In the genomic region with DNA sequence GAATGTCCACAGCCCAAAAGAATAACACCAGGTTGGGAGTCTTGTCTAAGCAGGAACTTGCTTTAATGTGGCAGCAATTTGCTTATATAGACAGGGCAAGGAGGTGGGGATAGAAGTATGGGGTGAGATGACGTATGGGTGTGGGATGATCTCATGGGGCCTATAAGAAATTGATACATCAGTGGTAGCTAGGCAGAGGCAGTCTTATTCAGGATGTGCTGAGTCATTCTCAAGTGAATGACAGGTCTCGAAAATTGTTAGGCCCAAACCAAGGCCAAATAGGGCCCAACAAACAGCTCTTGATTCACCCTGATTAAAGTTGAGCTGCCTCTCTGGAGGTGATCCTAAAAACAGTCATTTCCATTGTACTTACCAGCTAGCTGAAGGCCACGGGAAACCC, we compare ENCODE assay signal across 26 mouse cellular contexts.
A peak's percentile ranks its signal among the peaks of the same experiment; 100 is the strongest.
DNase-seq lines count a peak whose midpoint lies in the region; ATAC-seq and TF ChIP-seq lines count a peak whose summit lies in the region.
"Had no signal": no experiment of that assay in that cellular context is flagged by ENCODE, and none has a peak within 500 bp of the region (broad histone marks: within the 10 kb centered on the region; RNA-seq: fewer than 3 reads in every experiment).

No protein-coding gene starts in this region.

- TF ChIP-seq EP300 in CH12.LX (IDR thresholded peaks at IDR 0.05; ENCODE audit: low read length) (no peak), MEL (IDR thresholded peaks at IDR 0.05; ENCODE audit: low read depth in 1 of 2, low read length in 2 of 2) (no peak)

- TF ChIP-seq RAD21 in CH12.LX (IDR thresholded peaks at IDR 0.05; ENCODE audit: low read depth, low read length) (no peak), MEL (IDR thresholded peaks at IDR 0.05; ENCODE audit: low read depth, low read length) (no peak)

- H3K4me1 ChIP-seq in CH12.LX (ENCODE audit: control insufficient read depth in 1 of 2, insufficient read depth in 2 of 2) (peaks cover 19 to 57% of the 10 kb centered on the region in 2 experiments), MEL (ENCODE audit: control insufficient read depth in 1 of 2, insufficient read depth in 2 of 2, low read length in 2 of 2) (no peaks in the 10 kb centered on the region)
- H3K4me1 ChIP-seq: forebrain, embryonic 10.5 days; forebrain, embryonic 13.5 days; hindbrain, embryonic 10.5 days; hindbrain, embryonic 13.5 days had no signal

- H3K9ac ChIP-seq in CH12.LX (ENCODE audit: insufficient read depth, low read depth) (no peak overlapping the region), MEL (ENCODE audit: control insufficient read depth, low read depth, low read length, poor library complexity, severe bottlenecking) (no peak overlapping the region)
- H3K9ac ChIP-seq: forebrain, embryonic 13.5 days; hindbrain, embryonic 13.5 days had no signal

- H3K27me3 ChIP-seq in CH12.LX (replicated peaks) (no peaks in the 10 kb centered on the region), MEL (ENCODE audit: control insufficient read depth in 1 of 2, insufficient read depth in 2 of 2, low read length in 2 of 2) (no peaks in the 10 kb centered on the region)
- H3K27me3 ChIP-seq: forebrain, embryonic 13.5 days; hindbrain, embryonic 13.5 days; Patski had no signal

- DNase-seq in 416B (ENCODE audit: low read depth) (peak; percentile 77), CH12.LX (ENCODE audit: extremely low read depth) (peak; percentile 63), MEL (ENCODE audit: low read depth, low spot score) (peak; percentile 5)
- no peak for DNase-seq in heart, postnatal 36 days
- no peak for DNase-seq in urinary bladder, postnatal 10 days (ENCODE audit: low spot score)
- DNase-seq: adrenal gland, postnatal 10 days; adrenal gland, postnatal 36 days; B cell, adult 2 months; cerebellum, adult 18-20 months; cerebellum, adult 9-10 months; cerebellum, postnatal 14 days; gastrocnemius, postnatal 10 days; gastrocnemius, postnatal 36 days; heart, adult 2 months; kidney, adult 18-20 months had no signal

- dilution Hi-C loops in CH12.LX (cut with MboI; ENCODE audit: extremely low pct_ligation_motif_present, extremely low pct_unique_long_range_greater_than_20kb, low sequenced_read_pairs), result no loop called here

- H3K4me2 ChIP-seq in CH12.LX (ENCODE audit: insufficient read depth, low read depth, poor library complexity, severe bottlenecking), result no peak overlapping the region
- H3K4me2 ChIP-seq: forebrain, embryonic 13.5 days; heart, embryonic 11.5 days; hindbrain, embryonic 13.5 days had no signal

- peaks cover 23% of the 10 kb centered on the region for H3K79me2 ChIP-seq in CH12.LX (replicated peaks; ENCODE audit: control insufficient read depth, extremely low read depth, insufficient read depth, poor library complexity, severe bottlenecking)
- no peaks in the 10 kb centered on the region for H3K79me2 ChIP-seq in MEL (ENCODE audit: control insufficient read depth, insufficient read depth, low read length, poor library complexity)

- TF ChIP-seq POLR2A in CH12.LX (IDR thresholded peaks at IDR 0.05; ENCODE audit: low read depth, low read length) (no peak), MEL (IDR thresholded peaks at IDR 0.05; ENCODE audit: control insufficient read depth in 1 of 2, insufficient read depth in 1 of 2, low read depth in 1 of 2, low read length in 2 of 2, poor library complexity in 1 of 2) (no peak)

- no peak overlapping the region for H3K4me3 ChIP-seq in CH12.LX (replicated peaks in 1 of 3; ENCODE audit: low read depth in 2 of 3, low read length in 2 of 3, poor library complexity in 1 of 3)
- H3K4me3 ChIP-seq in MEL (ENCODE audit: control insufficient read depth in 1 of 2, insufficient read depth in 1 of 2, low read depth in 2 of 2, low read length in 2 of 2), result no peak overlapping the region
- H3K4me3 ChIP-seq: forebrain, embryonic 10.5 days; forebrain, embryonic 13.5 days; heart, adult 2 months; hindbrain, embryonic 10.5 days; hindbrain, embryonic 13.5 days had no signal

- TF ChIP-seq CTCF in CH12.LX (conservative IDR thresholded peaks at IDR 0.05 in 1 of 2, IDR thresholded peaks at IDR 0.05 in 1 of 2; ENCODE audit: low read depth in 2 of 2, low read length in 2 of 2), result no peak
- no peak for TF ChIP-seq CTCF in MEL (IDR thresholded peaks at IDR 0.05 in 2 of 3, conservative IDR thresholded peaks at IDR 0.05 in 1 of 3; ENCODE audit: control insufficient read depth in 1 of 3, insufficient read depth in 1 of 3, low read depth in 2 of 3, low read length in 3 of 3, poor library complexity in 1 of 3, severe bottlenecking in 1 of 3)

- in situ Hi-C loops in CH12.LX (cut with MboI; ENCODE audit: low pct_ligation_motif_present, low pct_unique_long_range_greater_than_20kb, low sequenced_read_pairs), result no loop called here

- H3K36me3 ChIP-seq in CH12.LX (replicated peaks in 1 of 2; ENCODE audit: control insufficient read depth in 1 of 2, insufficient read depth in 1 of 2, low read length in 1 of 2) (peaks cover 22 to 84% of the 10 kb centered on the region in 2 experiments), MEL (ENCODE audit: control insufficient read depth in 1 of 2, insufficient read depth in 2 of 2, low read length in 2 of 2) (no peaks in the 10 kb centered on the region)
- H3K36me3 ChIP-seq: forebrain, embryonic 10.5 days; hindbrain, embryonic 10.5 days; hindbrain, embryonic 13.5 days had no signal

- no peak for ATAC-seq in inflammation-experienced regulatory T-cells, adult 6 months
- ATAC-seq: CD4-positive, CD25-positive, alpha-beta regulatory T cell, adult 4 months; forebrain, embryonic 13.5 days; forebrain, embryonic 16.5 days; hindbrain, embryonic 16.5 days; intestine, embryonic 16.5 days; Patski had no signal

- intact Hi-C loops in heart, postnatal 36 days (cut with DNase I), result no loop called here

- H3K27ac ChIP-seq in CH12.LX (ENCODE audit: insufficient read depth, low read depth), result peak overlapping the region; percentile 5; the same call in 1 of the 2 replicates
- H3K27ac ChIP-seq in MEL (ENCODE audit: control insufficient read depth, low read depth, low read length), result no peak overlapping the region
- H3K27ac ChIP-seq: forebrain, embryonic 10.5 days; forebrain, embryonic 13.5 days; heart, adult 2 months; hindbrain, embryonic 10.5 days; hindbrain, embryonic 13.5 days had no signal

- H3K9me3 ChIP-seq in CH12.LX (replicated peaks; ENCODE audit: low read length), result no peaks in the 10 kb centered on the region
- no peaks in the 10 kb centered on the region for H3K9me3 ChIP-seq in MEL (replicated peaks; ENCODE audit: insufficient read depth, low read length)
- H3K9me3 ChIP-seq: forebrain, embryonic 10.5 days; forebrain, embryonic 13.5 days; hindbrain, embryonic 10.5 days; hindbrain, embryonic 13.5 days had no signal

TF ChIP-seq in CH12.LX, 34 proteins besides CTCF, POLR2A, EP300 and RAD21:
- TF ChIP-seq TBP (conservative IDR thresholded peaks at IDR 0.05; ENCODE audit: low read depth, low read length) (peak; percentile 74), TCF12 (IDR thresholded peaks at IDR 0.05; ENCODE audit: low read depth, low read length) (0 out of 2 replicates have a peak, but pooled peaks have one; percentile 7), SIN3A (IDR thresholded peaks at IDR 0.05; ENCODE audit: low read length) (peak; percentile 23; the same call in 1 of the 2 replicates), MYC (IDR thresholded peaks at IDR 0.05; ENCODE audit: low read depth, low read length) (no peak), MAFK (IDR thresholded peaks at IDR 0.05; ENCODE audit: insufficient replicate concordance, low read length) (peak; percentile 82; the same call in 1 of the 2 replicates), CHD1 (IDR thresholded peaks at IDR 0.05; ENCODE audit: low read depth, low read length) (no peak), CHD2 (IDR thresholded peaks at IDR 0.05; ENCODE audit: low read length) (peak; percentile 85)
TF ChIP-seq in CH12.LX: peak in this region for 5.

TF ChIP-seq in MEL, 35 proteins besides CTCF, POLR2A, EP300 and RAD21:
- TF ChIP-seq GABPA (IDR thresholded peaks at IDR 0.05; ENCODE audit: low read depth, low read length) (no peak), POLR2AphosphoS2 (IDR thresholded peaks at IDR 0.05; ENCODE audit: low read length) (no peak), TAL1 (IDR thresholded peaks at IDR 0.05; ENCODE audit: low read length) (no peak), GATA1 (IDR thresholded peaks at IDR 0.05; ENCODE audit: low read depth, low read length) (no peak), MAZ (IDR thresholded peaks at IDR 0.05; ENCODE audit: low read depth, low read length) (no peak), MAFK (IDR thresholded peaks at IDR 0.05; ENCODE audit: borderline replicate concordance, low read depth, low read length) (no peak), MYB (IDR thresholded peaks at IDR 0.05; ENCODE audit: low read depth, low read length) (no peak), USF1 (IDR thresholded peaks at IDR 0.05; ENCODE audit: low read depth, low read length) (no peak), MEF2A (IDR thresholded peaks at IDR 0.05; ENCODE audit: extremely low read depth, insufficient replicate concordance, low read depth, low read length, poor library complexity, severe bottlenecking) (no peak), ZKSCAN1 (IDR thresholded peaks at IDR 0.05; ENCODE audit: low read depth, low read length) (no peak), UBTF (IDR thresholded peaks at IDR 0.05; ENCODE audit: borderline replicate concordance, insufficient read depth, low read depth, low read length) (no peak), HCFC1 (IDR thresholded peaks at IDR 0.05; ENCODE audit: low read depth, low read length) (no peak)

Comparison
In these comparisons a context has a peak if more than half of its experiments do, and no peak if none do; other contexts are left out.
1. DNase-seq: peak in 416B (single experiment), CH12.LX (single experiment) and MEL (single experiment); none in heart, postnatal 36 days (0 of 2) and urinary bladder, postnatal 10 days (single experiment).